Mouse (Mus musculus) olfactory bulb, adult 2 months (tissue): ENCODE measurements around the gene Uspl1.

Experiments
- CTCF ChIP-seq: fragments of 200-500 bp; IDR thresholded peaks from 2 replicates; pipeline ENCODE4 v1.5.1; 2012; ENCODE audit warnings: low read depth, mild to moderate bottlenecking, low read length, moderate library complexity; ENCODE audit not compliant: insufficient read depth
- POLR2A ChIP-seq: fragments of 200-500 bp; IDR thresholded peaks from 2 replicates; pipeline ENCODE4 v1.6.1; 2012; ENCODE audit warnings: mild to moderate bottlenecking, low read depth, low read length, moderate library complexity; ENCODE audit not compliant: insufficient read depth

GRCm38 (mm10) chr5:149242467-149242866, 58.3 kb downstream of the Uspl1 start:
- TF ChIP-seq CTCF (no peak), POLR2A (no peak)
